Mouse (Mus musculus): ENCODE data around the gene Hmgcr. TPM values are rescaled to one million over a fixed set of nuclear protein-coding genes. Genes with fewer than 3 reads are reported as not detected.

The Hmgcr gene
- polyA plus RNA-seq, 1 experiment from 2014 or later = 74.6 TPM

Other genes with a start within 250 kb of the Hmgcr start
- 1.9 and 3.1 TPM in 2 replicates for gene Ankdd1b, start 199.7 kb downstream of the Hmgcr start, polyA plus RNA-seq (2015; fragmentation: Nextera tagmentation; extraction: Ambion mirVana)
- gene Gm17622, start 180.2 kb downstream of the Hmgcr start, polyA plus RNA-seq (2015; fragmentation: Nextera tagmentation; extraction: Ambion mirVana) = not detected in 2 replicates
- gene Polk, start 128.4 kb downstream of the Hmgcr start, polyA plus RNA-seq (2015; fragmentation: Nextera tagmentation; extraction: Ambion mirVana) = 11.1 and 12.0 TPM in 2 replicates
- gene Col4a3bp, start 128.3 kb downstream of the Hmgcr start, polyA plus RNA-seq (2015; fragmentation: Nextera tagmentation; extraction: Ambion mirVana) = 8.6 and 10.4 TPM in 2 replicates
- gene Ankrd31, start 77.3 kb upstream of the Hmgcr start, polyA plus RNA-seq (2015; fragmentation: Nextera tagmentation; extraction: Ambion mirVana) = not detected in 2 replicates